Mouse (Mus musculus) spleen, adult 2 months (tissue): Measurements from ENCODE around the gene Vstm5. TPM values are rescaled to one million over a fixed set of nuclear protein-coding genes. Genes with fewer than 3 reads are reported as not detected.

Source experiments
- DNase-seq, 2 experiments: peaks; one replicate each; pipeline versions ENCODE4 v3.0.0 to v3.0.0-alpha.2; 2012 to 2021; ENCODE audit warnings: low spot score in 2 of 2, low read depth in 1 of 2
- H3K27ac ChIP-seq: fragments of 200-500 bp; 2 replicates; pipeline ENCODE4 v1.5.1; 2012; ENCODE audit warnings: low read length, inconsistent platforms; ENCODE audit not compliant: insufficient read depth
- H3K27me3 ChIP-seq: fragments of 200-500 bp; 2 replicates; pipeline ENCODE4 v1.6.1; 2012; ENCODE audit warnings: mild to moderate bottlenecking, moderate library complexity, low read length, inconsistent platforms; ENCODE audit not compliant: control insufficient read depth, insufficient read depth
- H3K36me3 ChIP-seq: fragments of 200-500 bp; 2 replicates; pipeline ENCODE4 v1.6.1; 2012; ENCODE audit warnings: mild to moderate bottlenecking, low read length, inconsistent platforms; ENCODE audit not compliant: control insufficient read depth, insufficient read depth
- H3K4me1 ChIP-seq: fragments of 200-500 bp; 2 replicates; pipeline ENCODE4 v1.6.1; 2011; ENCODE audit warnings: inconsistent platforms; ENCODE audit not compliant: control insufficient read depth, insufficient read depth, insufficient read length
- H3K4me3 ChIP-seq: fragments of 200-500 bp; 2 replicates; pipeline ENCODE4 v1.5.1; 2011; ENCODE audit warnings: mild to moderate bottlenecking, inconsistent platforms; ENCODE audit not compliant: insufficient read depth, insufficient read length; ENCODE audit errors: extremely low read depth
- CTCF ChIP-seq: fragments of 200-500 bp; IDR thresholded peaks from 2 replicates; pipeline ENCODE4 v1.5.1; 2011; ENCODE audit warnings: mild to moderate bottlenecking, inconsistent platforms; ENCODE audit not compliant: insufficient read depth, insufficient read length, insufficient replicate concordance; ENCODE audit errors: extremely low read depth
- POLR2A ChIP-seq: fragments of 200-500 bp; IDR thresholded peaks from 2 replicates; pipeline ENCODE4 v1.6.1; 2011; ENCODE audit warnings: low read depth, low read length, inconsistent platforms
- WGBS: fragments of 180-500 bp; shearing (Covaris S2); methylation state at CpG from one replicate; pipeline ENCODE4 v1.1.7; 2018; 5-methylcytosine and 5-hydroxymethylcytosine counted together
- polyA plus RNA-seq: library from polyadenylated mRNA; depleted of rRNA; stranded (reverse); fragments of >200 nt; gene quantifications from 2 replicates; pipeline ENCODE4 v1.2.3, GENCODE M21; 2012

The Vstm5 gene
- polyA plus RNA-seq, 1 experiment = 0.54 TPM

DNA sequence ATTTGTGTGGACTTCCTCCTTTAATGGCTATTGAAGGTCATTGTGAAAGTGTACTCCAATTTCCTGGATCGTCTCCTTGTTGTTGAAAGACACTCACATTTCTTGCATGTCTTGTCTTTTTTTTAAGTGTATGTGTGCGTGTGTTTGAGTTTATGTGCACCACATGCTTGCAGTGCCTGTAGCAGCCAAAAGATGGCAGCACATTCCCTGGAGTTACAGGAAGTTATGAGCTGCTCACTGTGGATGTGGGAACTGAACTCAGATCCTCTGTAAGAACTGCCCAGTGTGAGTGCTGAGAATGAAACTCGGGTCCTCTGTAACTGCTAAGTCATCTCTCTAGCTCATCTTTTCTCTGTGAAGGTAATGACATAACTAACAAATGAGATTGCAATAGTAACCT, 6.4 kb upstream of the Vstm5 start:
- Histone ChIP-seq H3K36me3 (no peaks in the 10 kb centered on the region), H3K27ac (no peak overlapping the region), H3K27me3 (no peaks in the 10 kb centered on the region), H3K4me1 (no peaks in the 10 kb centered on the region), H3K4me3 (no peak overlapping the region)
- 91% methylated on average over 3 of the region's 3 CpGs for WGBS
- DNase-seq = no peak
- TF ChIP-seq CTCF (no peak), POLR2A (no peak)

DNA sequence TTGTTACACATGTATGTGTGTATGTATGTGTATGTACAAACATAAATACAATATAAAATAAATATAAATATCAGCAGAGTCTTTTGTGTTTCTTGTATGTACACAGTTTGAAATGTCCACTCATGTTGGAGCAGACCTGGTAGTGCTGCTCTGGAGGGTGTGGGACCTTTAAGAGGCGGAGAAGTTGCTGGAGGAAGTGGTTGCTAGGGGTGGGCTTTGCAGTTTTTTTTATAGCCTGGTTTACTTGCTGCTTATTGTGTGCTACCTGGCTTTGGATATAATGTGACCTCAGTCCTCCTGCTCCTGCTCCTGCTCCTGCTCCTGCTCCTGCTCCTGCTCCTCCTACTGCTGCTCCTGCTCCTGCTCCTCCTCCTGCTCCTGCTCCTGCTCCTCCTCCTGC, 5.2 kb upstream of the Vstm5 start:
- Histone ChIP-seq H3K36me3 (no peaks in the 10 kb centered on the region), H3K4me3 (no peak overlapping the region), H3K4me1 (no peaks in the 10 kb centered on the region), H3K27me3 (no peaks in the 10 kb centered on the region), H3K27ac (no peak overlapping the region)
- TF ChIP-seq CTCF (no peak), POLR2A (no peak)
- no peak for DNase-seq
- WGBS = 91% methylated on average over 1 of the region's 1 CpGs

DNA sequence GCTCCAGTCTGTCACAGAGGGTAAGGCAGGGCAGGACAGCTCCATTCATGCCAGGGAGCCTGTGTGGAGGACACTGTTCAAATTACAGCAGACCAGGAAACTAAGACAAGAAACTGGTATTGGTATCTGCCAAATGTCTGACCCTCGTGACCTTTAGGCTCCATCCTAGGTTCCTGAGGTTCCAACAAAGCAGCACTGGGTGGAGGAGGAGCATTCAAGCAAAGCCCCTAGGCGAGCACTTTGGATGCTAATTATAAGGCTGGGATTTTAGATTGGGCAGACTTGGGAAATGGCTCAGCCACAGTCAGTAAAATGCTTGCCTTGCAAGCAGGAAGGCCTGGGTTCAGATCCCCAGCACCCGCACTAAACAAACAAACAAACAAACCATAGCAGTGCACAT, 2.9 kb upstream of the Vstm5 start:
- WGBS = 84% methylated on average over 3 of the region's 3 CpGs
- DNase-seq = no peak
- Histone ChIP-seq H3K36me3 (no peaks in the 10 kb centered on the region), H3K4me1 (no peaks in the 10 kb centered on the region), H3K27ac (no peak overlapping the region), H3K27me3 (peaks cover 2% of the 10 kb centered on the region; the same call in 1 of the 2 replicates), H3K4me3 (no peak overlapping the region)
- no peak for TF ChIP-seq POLR2A

DNA sequence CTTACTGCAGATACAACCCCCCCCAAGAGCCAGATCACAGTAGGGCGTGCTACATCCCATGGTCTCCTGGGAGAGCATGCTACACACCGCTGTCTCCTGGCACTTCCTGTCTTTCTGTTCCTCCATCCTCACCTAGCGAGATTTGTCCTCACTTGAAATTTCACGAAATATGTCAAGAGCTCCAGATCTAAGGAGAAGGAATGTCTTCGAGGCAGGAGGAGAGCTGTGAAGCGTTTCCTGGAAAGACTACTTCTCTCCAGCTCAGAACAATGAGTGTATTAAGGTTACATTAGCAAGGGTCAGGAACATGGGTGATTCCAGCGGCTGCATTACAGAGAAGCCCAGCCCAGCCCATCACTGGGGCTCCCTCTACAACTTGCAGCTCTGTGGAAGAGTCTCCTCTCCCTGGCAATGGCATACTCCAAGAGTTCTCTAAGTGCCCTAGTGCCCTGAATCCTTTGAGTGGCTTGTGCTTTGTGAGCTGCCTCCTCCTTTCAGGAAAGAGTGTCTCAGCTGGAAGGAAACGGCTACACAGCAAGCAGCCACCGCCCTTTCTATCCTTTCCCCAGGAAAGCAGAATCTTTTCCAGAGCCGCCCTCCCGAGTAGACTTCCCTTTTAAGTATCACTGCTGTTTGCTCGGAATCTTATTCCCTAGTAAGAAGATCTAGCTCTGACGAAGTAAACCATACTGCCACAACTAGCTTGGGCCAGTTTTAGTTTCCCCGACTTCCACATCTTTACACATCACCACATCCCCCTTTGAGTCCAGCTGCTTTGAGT, 1.1 kb upstream of the Vstm5 start:
- no peaks in the 10 kb centered on the region for H3K4me1 ChIP-seq
- no peak overlapping the region for H3K27ac ChIP-seq
- 51% methylated on average over 14 of the region's 14 CpGs for WGBS
- H3K36me3 ChIP-seq = no peaks in the 10 kb centered on the region
- TF ChIP-seq POLR2A (no peak), CTCF (no peak)
- DNase-seq = no peak
- peaks cover 2% of the 10 kb centered on the region; the same call in 1 of the 2 replicates for H3K27me3 ChIP-seq
- no peak overlapping the region for H3K4me3 ChIP-seq

DNA sequence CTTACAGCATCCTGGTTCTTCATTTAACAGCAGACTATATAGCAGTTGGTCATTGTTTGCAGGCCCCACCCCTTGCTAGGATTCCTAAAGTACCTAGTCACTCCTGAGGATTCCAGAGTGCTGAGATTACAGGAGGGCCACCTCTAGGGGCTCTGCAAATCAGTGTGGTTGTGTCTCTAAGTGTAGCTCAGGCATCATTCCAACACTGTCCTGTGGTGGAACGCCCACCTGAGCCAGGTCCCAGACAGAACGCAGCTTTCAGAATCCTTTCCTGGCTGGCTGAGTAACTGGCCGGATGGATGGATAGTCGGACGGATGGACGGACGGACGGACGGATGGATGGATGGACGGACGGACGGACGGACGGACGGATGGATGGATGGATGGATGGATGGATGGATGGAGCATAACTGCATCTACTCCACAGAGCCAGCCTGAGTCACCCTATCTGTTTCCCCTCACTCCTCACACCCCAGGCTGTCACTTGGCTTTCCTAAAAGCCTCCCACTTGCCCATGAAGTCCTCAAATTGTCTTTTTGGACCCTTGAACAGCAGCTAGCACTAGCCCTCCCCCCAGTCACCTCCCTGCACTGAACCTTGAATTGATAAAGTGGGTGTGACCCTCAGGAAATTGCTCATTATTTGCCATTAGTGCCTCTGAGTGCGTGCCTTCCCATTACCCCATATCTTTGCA, 401 bp upstream of the Vstm5 start:
- H3K27ac ChIP-seq = no peak overlapping the region
- H3K4me1 ChIP-seq = no peaks in the 10 kb centered on the region
- H3K27me3 ChIP-seq = peaks cover 2% of the 10 kb centered on the region; the same call in 1 of the 2 replicates
- DNase-seq = no peak
- no peaks in the 10 kb centered on the region for H3K36me3 ChIP-seq
- H3K4me3 ChIP-seq = no peak overlapping the region
- WGBS = 81% methylated on average over 16 of the region's 16 CpGs
- TF ChIP-seq POLR2A = no peak

DNA sequence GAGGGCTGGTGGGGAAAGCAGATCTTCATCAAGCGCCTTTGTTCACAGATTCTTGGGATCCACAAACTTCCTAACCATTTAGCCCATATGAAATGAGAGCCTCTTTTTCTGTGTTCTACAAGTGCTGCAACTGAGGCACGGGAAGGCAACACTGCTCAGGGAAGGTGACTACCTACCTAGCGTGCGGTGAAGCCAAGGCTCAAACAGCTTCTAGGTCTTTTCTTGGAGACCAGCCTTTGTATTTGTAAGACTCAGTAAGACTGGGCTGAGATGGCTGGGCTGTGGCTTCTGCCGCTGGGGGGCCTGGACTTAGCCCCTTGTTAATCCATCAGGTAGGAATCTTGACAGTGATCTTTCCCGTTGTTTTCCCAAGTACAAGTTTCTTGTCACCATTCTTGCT, 1.2 kb downstream of the Vstm5 start:
- no peaks in the 10 kb centered on the region for H3K4me1 ChIP-seq
- no peak for DNase-seq
- WGBS = 89% methylated on average over 6 of the region's 6 CpGs
- peaks cover 2% of the 10 kb centered on the region; the same call in 1 of the 2 replicates for H3K27me3 ChIP-seq
- H3K27ac ChIP-seq = no peak overlapping the region
- no peak for TF ChIP-seq CTCF
- no peak for TF ChIP-seq POLR2A
- no peaks in the 10 kb centered on the region for H3K36me3 ChIP-seq
- no peak overlapping the region for H3K4me3 ChIP-seq
